Mouse (Mus musculus): ENCODE measurements at regions not wholly inside any gene's neighbourhood (a gene's known extent, or its start where the extent isn't known, plus 50 kb on each side); places are given as distances from the start of the nearest gene placed in this dataset.
A peak's percentile ranks its signal among the peaks of the same experiment; 100 is the strongest.

DNA sequence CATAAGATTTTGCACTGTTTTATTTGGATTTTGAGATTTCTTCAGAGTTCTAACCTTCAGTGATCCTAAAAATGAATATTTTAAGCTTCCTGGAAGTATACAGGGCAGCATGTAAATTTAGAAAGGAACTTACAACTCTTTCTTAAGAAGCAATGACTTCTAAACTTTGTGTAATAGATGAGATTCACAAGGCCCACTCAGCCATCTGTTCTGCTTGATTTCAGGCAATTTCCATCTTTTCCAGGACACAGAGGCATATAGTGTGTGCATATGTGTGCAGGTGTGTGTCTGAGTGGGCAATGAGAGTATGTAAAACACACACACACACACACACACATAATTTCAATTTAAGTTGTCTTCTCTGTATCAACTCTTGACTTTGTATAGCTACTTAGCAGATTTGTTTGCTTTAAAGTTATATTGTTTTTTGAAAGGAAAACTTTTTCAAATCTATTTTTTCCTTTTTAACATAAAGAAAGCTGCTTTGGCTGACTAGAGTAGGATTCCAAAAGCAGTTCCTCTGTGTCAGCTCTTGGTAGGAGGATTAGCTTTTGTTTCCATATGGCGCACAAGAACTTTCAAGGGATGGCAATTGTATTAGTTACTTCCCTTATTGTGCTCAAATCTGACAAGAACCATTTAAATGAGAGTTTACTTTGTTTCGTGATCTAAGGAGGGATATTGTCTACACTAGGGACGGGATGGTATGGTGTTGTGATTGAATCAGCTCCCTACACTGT, 387.6 kb downstream of the D3Ertd751e start:
- DNase-seq, result no peak

DNA sequence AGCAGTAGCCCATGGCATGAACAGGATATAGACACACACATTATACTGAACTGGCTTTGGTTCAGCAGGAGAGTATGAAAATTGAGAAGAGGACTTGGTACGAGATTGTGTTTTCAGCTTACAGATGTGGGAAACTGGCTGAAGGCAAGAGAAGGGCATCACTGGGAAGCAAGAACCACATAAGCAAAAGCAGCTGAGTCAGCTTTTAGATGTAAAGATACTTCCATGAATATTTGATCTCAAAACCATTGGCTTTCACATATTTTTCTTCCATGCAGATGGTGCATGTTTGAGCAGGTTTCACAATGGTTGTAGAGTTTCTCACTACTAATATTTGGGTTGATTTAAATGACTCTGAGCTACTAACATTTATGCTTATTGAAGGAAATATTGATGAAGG, 389.9 kb downstream of the D3Ertd751e start:
- DNase-seq, result no peak

DNA sequence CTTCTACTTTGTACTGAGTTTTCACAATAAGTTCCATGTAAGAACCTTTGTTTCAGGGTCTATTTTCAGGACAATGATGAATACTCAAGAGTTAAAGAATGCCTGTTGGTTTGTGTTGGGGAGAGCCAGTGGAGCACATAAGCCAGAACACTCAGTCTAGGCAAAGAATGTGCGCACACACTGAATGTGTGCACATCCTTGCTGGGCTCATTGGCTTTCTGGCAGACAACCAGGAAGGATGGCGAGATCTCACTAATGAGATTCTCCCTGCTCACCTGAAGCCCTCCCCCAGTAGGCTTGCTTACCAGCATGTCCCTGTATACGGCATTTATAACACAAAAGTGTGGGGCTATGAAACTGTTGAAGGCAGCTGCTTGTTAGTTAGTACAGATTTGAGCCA, 411.0 kb downstream of the D3Ertd751e start:
- no peak for DNase-seq

DNA sequence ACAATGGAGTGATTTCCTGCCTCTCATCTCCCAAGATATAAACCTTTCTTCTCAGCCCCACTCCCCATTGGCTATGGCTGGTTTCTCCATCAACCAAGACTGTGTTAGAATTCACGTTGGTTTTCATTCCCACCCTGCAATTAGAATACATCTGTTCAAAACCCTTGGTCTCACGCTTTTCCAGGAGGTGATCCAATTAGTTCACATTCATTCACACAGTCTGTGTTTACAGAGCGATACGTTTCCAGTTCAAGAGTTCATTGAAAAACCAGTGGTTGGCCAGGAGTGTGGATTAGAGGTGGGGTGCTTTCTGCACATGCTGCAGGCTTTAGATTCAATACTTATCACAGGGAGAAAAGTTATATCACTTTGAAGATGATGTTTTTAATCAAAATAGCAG, 412.5 kb downstream of the D3Ertd751e start:
- no peak for DNase-seq

DNA sequence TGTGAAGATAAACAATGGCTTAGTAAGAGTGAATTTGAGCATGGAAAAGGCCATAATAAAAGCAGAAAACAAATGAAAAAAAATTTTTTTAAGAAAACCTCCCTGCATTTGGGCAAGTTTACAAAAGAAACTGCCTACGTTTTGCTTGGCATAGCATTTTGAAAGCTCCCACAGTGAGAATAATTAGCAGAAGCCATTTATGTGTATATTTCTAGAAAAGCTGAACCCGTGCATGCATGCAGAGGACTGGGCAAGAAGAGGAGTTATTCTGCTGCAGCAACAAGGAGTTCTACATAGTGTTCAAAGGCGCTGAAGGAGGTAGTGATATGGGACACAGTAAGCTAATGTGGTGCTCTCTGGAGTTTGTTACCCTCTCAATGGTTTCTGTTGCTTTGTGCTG, 421.3 kb downstream of the D3Ertd751e start:
- no peak for DNase-seq

DNA sequence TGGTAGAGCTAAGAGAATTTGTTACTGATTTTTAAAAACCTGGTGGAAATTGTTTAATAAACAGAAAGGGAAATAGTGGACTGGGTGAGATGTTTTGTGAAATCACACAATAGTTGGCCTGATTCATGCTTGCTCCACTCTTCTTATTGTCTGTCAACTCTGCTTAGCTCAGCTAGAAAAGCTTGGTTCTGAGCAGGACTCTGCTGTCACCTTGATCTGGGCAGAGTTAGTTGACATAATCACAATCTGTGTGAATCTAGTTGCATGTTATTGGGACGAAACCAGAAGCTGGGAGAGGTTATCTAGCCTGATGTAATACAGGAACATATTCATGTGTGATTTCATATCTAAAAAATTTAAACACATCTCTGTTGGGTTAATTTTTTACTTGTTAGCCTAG, 456.8 kb downstream of the D3Ertd751e start:
- no peak for DNase-seq

DNA sequence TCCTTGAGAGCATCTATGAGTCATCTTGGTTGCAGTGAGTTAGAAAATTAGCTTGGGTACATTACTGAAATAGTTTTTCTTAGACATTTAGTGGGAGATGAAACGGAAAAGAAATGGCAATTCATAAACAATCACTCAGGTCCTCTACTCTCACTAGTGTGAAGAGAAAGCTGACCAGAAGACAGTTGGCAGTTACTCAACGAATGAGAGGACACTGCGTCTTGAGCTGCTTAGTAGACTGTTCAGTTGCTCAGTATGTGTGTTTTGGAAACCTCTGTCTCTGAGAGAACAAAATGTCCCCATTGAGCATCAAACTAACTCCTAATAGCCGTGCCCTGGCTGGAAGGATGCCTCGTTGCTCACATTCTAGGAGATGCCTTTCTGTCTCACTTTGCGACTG, 459.0 kb downstream of the D3Ertd751e start:
- DNase-seq, result no peak

DNA sequence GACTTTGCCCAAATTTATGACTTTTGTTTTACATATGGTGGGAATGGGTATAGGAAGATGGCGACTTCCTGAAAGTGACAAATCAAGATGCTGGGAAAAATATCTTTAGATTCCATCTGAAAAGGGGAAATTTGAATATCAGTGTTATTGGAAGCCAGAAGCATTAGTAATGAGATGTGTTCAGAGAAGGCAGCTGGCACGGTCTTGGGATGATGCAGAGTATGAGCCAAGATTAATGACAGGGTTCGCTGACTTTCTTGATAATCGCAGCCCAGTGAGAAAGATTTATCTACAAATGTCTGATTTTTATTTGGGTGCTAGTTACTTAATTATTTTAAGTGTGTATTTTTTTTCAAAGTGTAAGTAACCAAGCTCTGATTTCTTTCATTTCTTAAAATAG, 463.2 kb downstream of the D3Ertd751e start:
- DNase-seq, result no peak

DNA sequence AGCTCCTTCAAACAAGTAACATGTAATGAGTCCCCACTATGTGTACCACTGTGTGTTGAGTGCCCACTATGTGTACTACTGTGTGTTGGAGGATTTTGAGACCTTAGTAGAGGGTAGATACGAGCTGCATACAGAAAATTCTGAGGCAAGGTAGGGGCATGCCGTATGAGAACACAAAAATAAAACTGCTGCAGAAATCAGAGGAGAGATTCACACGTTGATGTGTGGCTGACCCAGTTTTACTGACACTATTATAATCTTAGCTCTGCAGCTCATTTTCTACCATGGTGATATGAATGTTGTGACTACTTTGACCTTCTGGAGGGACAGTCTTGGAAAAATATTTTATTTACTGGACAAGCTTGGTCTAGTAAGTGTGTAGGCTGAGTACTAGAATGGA, 469.0 kb downstream of the D3Ertd751e start:
- DNase-seq, result no peak

DNA sequence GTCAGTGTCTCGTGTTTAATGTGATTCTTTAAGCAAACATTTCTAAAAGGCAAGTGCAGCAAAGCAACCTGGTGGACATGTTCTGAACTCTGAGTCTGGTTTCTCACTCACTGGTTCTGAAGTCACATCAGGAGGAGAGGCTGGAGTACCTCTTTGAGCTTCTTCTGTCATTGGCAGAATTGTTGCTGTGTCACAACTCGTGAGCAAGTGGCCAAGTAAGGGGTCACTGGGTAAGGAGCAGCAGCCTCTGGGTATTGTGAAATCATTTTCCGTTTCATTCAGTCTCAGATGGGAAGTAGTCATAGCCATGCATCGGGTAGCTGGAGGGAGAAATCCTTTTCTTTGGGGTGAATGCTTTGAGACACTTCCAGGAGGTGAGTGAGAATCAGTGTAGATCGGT, 470.0 kb downstream of the D3Ertd751e start:
- DNase-seq, result no peak

DNA sequence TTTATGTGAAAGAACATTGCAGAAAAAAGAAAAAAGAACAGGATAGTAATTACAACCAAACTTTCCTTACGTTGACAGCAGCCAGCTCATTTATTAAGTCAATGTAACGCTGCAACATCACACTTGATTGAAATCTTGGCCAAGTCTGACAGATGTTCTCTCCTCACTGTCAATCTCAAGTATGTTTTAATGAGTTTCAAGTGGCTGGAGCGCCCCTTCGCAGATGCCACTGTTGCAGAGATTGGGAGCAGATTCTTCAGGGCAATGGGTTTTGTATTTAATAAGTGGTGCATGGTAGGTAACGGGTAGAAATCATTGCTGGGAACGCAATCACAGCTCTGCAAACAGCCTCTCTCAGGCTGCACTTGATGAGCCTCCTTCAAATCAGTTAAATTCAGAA, 470.8 kb downstream of the D3Ertd751e start:
- no peak for DNase-seq

DNA sequence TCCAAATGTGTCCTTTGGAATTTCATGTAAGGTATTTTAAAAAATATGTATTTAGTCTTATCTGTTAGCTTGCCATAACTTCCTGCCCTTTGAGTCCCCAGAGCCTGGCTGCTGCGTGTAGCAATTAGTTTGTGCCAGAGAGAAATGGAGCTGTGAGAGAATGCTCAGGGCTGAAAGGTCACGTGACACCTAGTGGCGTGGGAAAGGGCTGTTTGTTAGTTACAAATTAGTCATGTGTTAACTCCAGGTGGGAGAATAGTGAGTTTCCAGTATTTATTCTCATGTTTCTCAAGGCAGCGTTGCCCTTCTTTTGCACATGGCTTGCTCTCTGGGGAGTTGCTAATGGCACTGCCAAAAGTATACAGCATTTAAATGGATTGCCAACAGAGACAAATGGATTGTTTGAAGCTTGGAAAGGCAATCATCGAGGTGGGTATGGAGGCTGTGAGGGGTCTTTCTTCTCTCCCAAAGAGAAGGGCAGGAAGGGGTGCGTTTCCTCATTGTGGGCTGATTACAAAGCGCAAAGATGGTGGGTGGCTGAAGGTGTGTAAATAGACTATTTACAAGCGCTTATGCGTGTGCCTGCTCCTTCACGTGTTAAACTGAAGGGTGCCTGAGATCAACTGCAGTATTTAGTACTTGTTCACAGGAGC, 472.3 kb downstream of the D3Ertd751e start:
- no peak for DNase-seq

DNA sequence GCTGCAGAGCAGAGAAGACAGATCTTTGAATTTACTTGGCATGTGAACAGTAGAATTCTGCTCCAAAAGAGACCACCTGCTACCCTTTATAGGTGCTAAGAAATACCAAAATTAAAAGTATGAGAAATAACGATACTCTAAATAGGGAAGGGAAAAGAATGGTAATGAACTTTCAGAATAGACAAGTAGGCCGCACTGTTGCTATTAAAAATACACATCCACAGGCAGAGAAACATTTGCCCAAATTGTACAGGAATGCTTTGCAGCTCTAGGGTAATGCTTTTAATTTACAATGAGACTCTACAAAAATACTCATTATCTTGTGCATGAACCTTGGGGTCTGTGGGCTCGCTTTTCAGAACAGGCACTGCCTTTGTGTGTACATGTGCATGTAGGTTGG, 476.3 kb downstream of the D3Ertd751e start:
- DNase-seq, result no peak

DNA sequence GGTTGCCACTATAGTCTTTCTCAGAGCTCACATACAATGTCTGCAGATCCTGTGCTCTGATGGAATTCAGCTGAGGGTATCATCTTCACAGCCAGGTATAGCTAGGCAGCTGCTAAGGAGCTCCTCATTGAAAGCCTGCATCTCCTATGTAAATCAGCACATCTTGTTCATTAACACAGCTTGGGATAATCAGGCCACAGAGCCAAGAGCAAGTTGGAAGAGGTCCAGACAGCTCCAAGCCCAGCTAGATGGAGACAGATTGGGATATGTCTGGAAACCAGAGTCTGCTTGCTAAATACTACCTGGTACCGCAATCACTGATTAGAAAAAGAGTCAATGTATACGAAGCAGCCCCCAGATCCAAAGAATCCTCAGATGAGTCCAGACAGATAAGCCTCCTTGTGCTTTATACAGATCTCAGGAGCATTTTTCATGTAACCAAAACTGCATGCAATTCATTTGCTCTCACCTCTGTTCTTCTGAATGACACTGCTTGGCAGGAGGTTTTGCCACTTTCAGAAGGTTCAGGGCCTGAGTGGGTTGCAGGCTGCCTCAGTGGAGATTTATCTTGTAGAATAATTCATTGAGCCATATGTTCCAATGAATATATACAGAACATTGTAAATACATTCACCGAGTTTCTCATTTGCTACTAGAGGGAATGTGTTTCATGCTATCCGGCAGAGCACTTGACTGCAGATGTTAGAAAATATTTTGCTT, 485.4 kb downstream of the D3Ertd751e start:
- no peak for DNase-seq

DNA sequence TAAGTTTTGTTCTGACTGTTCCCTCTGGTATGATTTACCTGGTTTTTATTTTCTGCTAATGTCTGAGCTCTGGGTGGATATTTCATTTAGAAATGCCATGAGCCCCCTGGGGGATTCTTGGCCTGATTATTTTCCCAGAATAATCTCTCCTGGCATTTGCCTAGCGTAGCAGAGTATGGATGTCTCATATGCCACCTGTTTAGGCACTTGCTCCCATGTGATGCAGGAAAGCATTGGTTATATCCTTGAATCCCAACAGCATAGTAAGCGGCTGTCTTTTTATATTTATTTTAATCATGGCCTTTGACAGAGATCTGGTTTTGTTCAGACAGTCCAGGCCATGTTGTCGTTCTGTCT, 486.0 kb downstream of the D3Ertd751e start:
- DNase-seq, result no peak

DNA sequence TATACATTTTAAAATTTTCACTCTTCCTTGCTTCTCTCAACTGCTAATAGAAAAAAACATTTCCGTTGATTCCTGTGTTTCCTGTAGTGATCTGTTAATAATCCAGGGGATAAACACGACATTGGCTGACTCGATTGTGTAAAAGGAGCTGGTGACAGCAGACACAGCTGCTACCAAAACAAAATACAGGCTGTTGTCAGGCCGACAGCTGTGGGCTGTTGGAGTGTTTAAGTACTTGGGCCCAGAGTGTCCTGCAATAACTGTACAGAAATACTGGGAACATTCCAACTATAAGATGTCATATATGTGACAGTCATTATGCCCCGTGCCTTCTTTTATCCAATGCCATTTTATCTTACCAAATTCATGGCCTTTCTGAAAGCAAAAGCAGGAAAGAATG, 489.9 kb downstream of the D3Ertd751e start:
- peak in 1 of 2 experiments; percentile 50 for DNase-seq

DNA sequence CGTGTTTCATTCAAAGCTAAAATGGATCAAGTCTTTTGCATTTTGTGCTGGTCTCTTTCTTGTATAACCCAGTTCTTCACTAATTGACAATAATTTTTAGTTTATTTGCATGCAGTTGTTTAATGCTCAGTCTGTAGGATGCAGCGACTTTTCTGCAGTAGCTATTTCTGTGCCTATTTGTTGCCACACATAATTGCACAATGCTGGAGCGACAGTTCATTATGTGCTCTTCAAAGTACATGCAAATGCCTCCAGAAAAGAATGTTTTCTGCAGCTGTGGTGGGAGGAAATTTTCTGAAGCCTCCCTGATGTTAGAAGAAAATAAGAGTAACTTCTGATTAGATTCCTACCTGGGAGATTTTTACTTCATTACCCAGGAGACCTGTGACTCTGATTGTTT, 491.3 kb downstream of the D3Ertd751e start:
- DNase-seq, result no peak

DNA sequence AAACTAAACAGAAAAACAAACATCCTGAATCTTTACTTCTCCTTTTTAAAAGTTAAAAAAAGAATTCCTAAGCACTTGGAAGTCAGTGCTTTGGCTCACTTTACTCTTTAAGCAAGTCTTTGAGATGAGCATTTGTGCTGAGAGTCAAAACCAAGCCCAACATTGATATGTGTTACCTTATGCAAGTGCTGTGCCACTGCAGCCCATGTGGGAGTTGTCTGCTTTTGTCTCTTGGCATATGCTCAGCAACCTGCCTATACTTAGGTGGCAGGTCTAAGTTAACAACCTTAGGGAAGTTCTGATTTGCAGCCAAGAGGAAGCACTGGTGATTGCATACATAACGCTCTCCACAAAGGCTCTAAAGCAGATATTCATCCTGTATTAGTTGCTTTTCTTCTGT, 493.1 kb downstream of the D3Ertd751e start:
- DNase-seq, result no peak
